Mouse (Mus musculus): ENCODE results near the gene Iqca. TPM values are rescaled to one million over a fixed set of nuclear protein-coding genes. Genes with fewer than 3 reads are reported as not detected.

The Iqca gene
- total RNA-seq, 2 experiments from 2014 or later = 1.0 to 1.2 TPM

- DNase-seq (ENCODE audit: low spot score in 2 of 2) = no peak
These were observed 13.5 kb downstream of the Iqca start for GRCm38 (mm10) chr1:90139729-90140128.

GRCm38 (mm10) chr1:90132402-90132801 lies 20.8 kb downstream of the Iqca start:
- no peak for DNase-seq (ENCODE audit: low spot score in 2 of 2)

- no peak for DNase-seq (ENCODE audit: low spot score in 2 of 2)
These were observed 21.2 kb downstream of the Iqca start for GRCm38 (mm10) chr1:90131982-90132381.

GRCm38 (mm10) chr1:90124561-90124960 lies 28.6 kb downstream of the Iqca start:
- DNase-seq (ENCODE audit: low spot score in 2 of 2) = no peak

- DNase-seq (ENCODE audit: low spot score in 2 of 2) = no peak
These were observed 32.5 kb downstream of the Iqca start for GRCm38 (mm10) chr1:90120706-90121105.

GRCm38 (mm10) chr1:90119214-90119613 lies 34.0 kb downstream of the Iqca start:
- no peak for DNase-seq (ENCODE audit: low spot score in 2 of 2)

- DNase-seq (ENCODE audit: low spot score in 2 of 2) = no peak
These were observed 36.0 kb downstream of the Iqca start for GRCm38 (mm10) chr1:90117207-90117606.

- no peak for DNase-seq (ENCODE audit: low spot score in 2 of 2)
These were observed 38.6 kb downstream of the Iqca start for GRCm38 (mm10) chr1:90114586-90114985.

- no peak for DNase-seq (ENCODE audit: low spot score in 2 of 2)
These were observed 39.5 kb downstream of the Iqca start for GRCm38 (mm10) chr1:90113655-90114244.

- no peak for DNase-seq (ENCODE audit: low spot score in 2 of 2)
These were observed 40.5 kb downstream of the Iqca start for GRCm38 (mm10) chr1:90112669-90113068.

GRCm38 (mm10) chr1:90111198-90111839 lies 41.9 kb downstream of the Iqca start:
- no peak for DNase-seq (ENCODE audit: low spot score in 2 of 2)

GRCm38 (mm10) chr1:90103896-90104487 lies 49.2 kb downstream of the Iqca start:
- DNase-seq (ENCODE audit: low spot score in 2 of 2) = no peak

- no peak for DNase-seq (ENCODE audit: low spot score in 2 of 2)
These were observed 52.6 kb downstream of the Iqca start for GRCm38 (mm10) chr1:90100360-90101232.

GRCm38 (mm10) chr1:90092816-90093493 lies 60.2 kb downstream of the Iqca start:
- DNase-seq (ENCODE audit: low spot score in 2 of 2) = no peak

- DNase-seq (ENCODE audit: low spot score in 2 of 2) = no peak
These were observed 64.8 kb downstream of the Iqca start for GRCm38 (mm10) chr1:90088192-90088990.

GRCm38 (mm10) chr1:90086461-90086860 lies 66.7 kb downstream of the Iqca start:
- no peak for DNase-seq (ENCODE audit: low spot score in 2 of 2)

GRCm38 (mm10) chr1:90085526-90086157 lies 67.6 kb downstream of the Iqca start:
- DNase-seq (ENCODE audit: low spot score in 2 of 2) = no peak

- no peak for DNase-seq (ENCODE audit: low spot score in 2 of 2)
These were observed 76.9 kb downstream of the Iqca start for GRCm38 (mm10) chr1:90076291-90076690.

GRCm38 (mm10) chr1:90074779-90075178 lies 78.4 kb downstream of the Iqca start:
- no peak for DNase-seq (ENCODE audit: low spot score in 2 of 2)
